Mouse (Mus musculus): ENCODE data around the gene Fkbp5. TPM values are rescaled to one million over a fixed set of nuclear protein-coding genes. Genes with fewer than 3 reads are reported as not detected.
"Not testable (repeated sequence)": the region's sequence is repeated elsewhere in the genome, so short reads cannot be mapped to it uniquely, and the experiment has no call there.

The Fkbp5 gene
- 16.2 and 33.9 TPM in 2 replicates for polyA plus RNA-seq (2015; fragmentation: Nextera tagmentation; extraction: Ambion mirVana)

- H3K9me3 ChIP-seq (replicated peaks) = no peaks in the 10 kb centered on the region
- WGBS = 3% methylated on average over 16 of the region's 16 CpGs
- peak within 1 kb of the TSS; percentile 93 for H3K4me2 ChIP-seq
- H3K36me3 ChIP-seq = no peaks in the 10 kb centered on the region
- peaks cover 50% of the 10 kb centered on the region for H3K4me1 ChIP-seq (replicated peaks)
- peaks cover 18% of the 10 kb centered on the region for H3K27me3 ChIP-seq
- peak; percentile 14 for ATAC-seq (replicated peaks; ENCODE audit: insufficient number of reproducible peaks, insufficient read depth, low FRiP score, low read depth)
- H3K9ac ChIP-seq = peak within 1 kb of the TSS; percentile 65
- peak within 1 kb of the TSS; percentile 88 for H3K27ac ChIP-seq
- H3K4me3 ChIP-seq = peak within 1 kb of the TSS; percentile 54
Measured at GRCm38 (mm10) chr17:28517441-28517955, at the start of gene Fkbp5. Fkbp5 (minus strand) TSS chr17:28517527.

DNA sequence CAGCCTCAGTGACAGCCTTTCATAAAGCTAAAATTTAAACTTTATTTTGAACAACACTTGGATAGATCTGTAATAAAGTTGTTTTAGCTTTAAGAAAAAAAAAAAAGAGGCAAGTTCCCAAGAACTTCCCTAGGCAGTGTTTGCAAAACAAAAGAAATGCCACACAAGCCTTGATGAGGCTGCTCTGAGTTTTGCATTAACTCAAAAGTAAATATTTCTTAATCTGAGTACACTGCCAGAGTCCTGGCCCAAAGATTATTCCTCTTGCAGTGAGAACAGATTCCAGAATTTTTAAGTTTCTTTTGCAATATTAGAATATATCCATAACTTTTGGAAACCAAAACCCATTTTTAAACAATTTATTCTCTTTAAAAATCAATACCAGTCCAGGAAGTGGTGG, 47.9 kb upstream of the Fkbp5 start:
- no peak for ATAC-seq (replicated peaks; ENCODE audit: insufficient number of reproducible peaks, insufficient read depth, low FRiP score, low read depth)
- H3K4me3 ChIP-seq = no peak overlapping the region
- no peak overlapping the region for H3K4me2 ChIP-seq
- H3K36me3 ChIP-seq = no peaks in the 10 kb centered on the region
- no peak overlapping the region for H3K9ac ChIP-seq
- H3K27me3 ChIP-seq = no peaks in the 10 kb centered on the region
- H3K9me3 ChIP-seq (replicated peaks) = no peaks in the 10 kb centered on the region
- H3K4me1 ChIP-seq (replicated peaks) = 0 out of 2 replicates have a peak, but pooled peaks cover 3% of the 10 kb centered on the region
- no peak overlapping the region for H3K27ac ChIP-seq

DNA sequence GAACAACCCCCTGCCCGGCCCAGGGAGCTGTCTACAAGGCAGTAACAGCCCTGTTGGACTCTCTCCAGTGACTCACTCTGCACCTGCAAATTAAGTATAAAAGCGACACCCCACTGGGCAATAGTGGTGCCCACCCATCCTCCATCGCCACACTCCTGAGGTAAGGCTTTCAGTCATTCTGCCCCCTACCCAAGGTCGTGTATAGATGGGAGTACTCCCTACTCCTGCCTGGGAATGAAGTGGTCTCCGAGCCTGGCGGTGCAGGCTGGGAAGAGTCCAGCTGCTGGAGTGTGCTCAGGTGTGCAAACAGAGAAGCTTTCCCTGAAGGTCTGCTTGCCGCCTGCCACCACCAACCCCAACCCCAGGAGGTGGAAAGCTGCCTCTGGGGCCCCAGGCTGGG, 44.3 kb upstream of the Fkbp5 start:
- no peaks in the 10 kb centered on the region for H3K36me3 ChIP-seq
- no peak for ATAC-seq (replicated peaks; ENCODE audit: insufficient number of reproducible peaks, insufficient read depth, low FRiP score, low read depth)
- H3K4me2 ChIP-seq = no peak overlapping the region
- no peak overlapping the region for H3K27ac ChIP-seq
- no peak overlapping the region for H3K4me3 ChIP-seq
- no peaks in the 10 kb centered on the region for H3K9me3 ChIP-seq (replicated peaks)
- H3K9ac ChIP-seq = no peak overlapping the region
- H3K27me3 ChIP-seq = no peaks in the 10 kb centered on the region
- H3K4me1 ChIP-seq (replicated peaks) = 0 out of 2 replicates have a peak, but pooled peaks cover 3% of the 10 kb centered on the region
- WGBS = 53% methylated on average over 7 of the region's 7 CpGs

GRCm38 (mm10) chr17:28560598-28560997, 43.3 kb upstream of the Fkbp5 start, which contains the start of gene Clps:
Clps (minus strand) TSS chr17:28560766.
- ATAC-seq (replicated peaks; ENCODE audit: insufficient number of reproducible peaks, insufficient read depth, low FRiP score, low read depth) = no peak

GRCm38 (mm10) chr17:28557772-28558171, 40.4 kb upstream of the Fkbp5 start:
- no peaks in the 10 kb centered on the region for H3K9me3 ChIP-seq (replicated peaks)
- no peak overlapping the region for H3K9ac ChIP-seq
- no peaks in the 10 kb centered on the region for H3K27me3 ChIP-seq
- H3K4me2 ChIP-seq = no peak overlapping the region
- H3K4me1 ChIP-seq (replicated peaks) = 0 out of 2 replicates have a peak, but pooled peaks cover 3% of the 10 kb centered on the region
- H3K4me3 ChIP-seq = no peak overlapping the region
- no peak overlapping the region for H3K27ac ChIP-seq
- ATAC-seq (replicated peaks; ENCODE audit: insufficient number of reproducible peaks, insufficient read depth, low FRiP score, low read depth) = no peak
- WGBS = 73% methylated on average over 6 of the region's 6 CpGs
- H3K36me3 ChIP-seq = no peaks in the 10 kb centered on the region

More at GRCm38 (mm10) chr17:28560598-28560997, 43.3 kb upstream of the Fkbp5 start, which contains the start of gene Clps:
- no peak within 1 kb of the TSS for H3K4me2 ChIP-seq
- H3K4me3 ChIP-seq = no peak within 1 kb of the TSS
- H3K4me1 ChIP-seq (replicated peaks) = 0 out of 2 replicates have a peak, but pooled peaks cover 3% of the 10 kb centered on the region
- no peaks in the 10 kb centered on the region for H3K27me3 ChIP-seq
- no peaks in the 10 kb centered on the region for H3K36me3 ChIP-seq
- no peak within 1 kb of the TSS for H3K9ac ChIP-seq
- H3K27ac ChIP-seq = no peak within 1 kb of the TSS
- WGBS = 66% methylated on average over 4 of the region's 4 CpGs
- no peaks in the 10 kb centered on the region for H3K9me3 ChIP-seq (replicated peaks)

- 46% methylated on average over 6 of the region's 6 CpGs for WGBS
- no peak overlapping the region for H3K4me2 ChIP-seq
- no peaks in the 10 kb centered on the region for H3K27me3 ChIP-seq
- no peak overlapping the region for H3K9ac ChIP-seq
- H3K9me3 ChIP-seq (replicated peaks) = no peaks in the 10 kb centered on the region
- 0 out of 2 replicates have a peak, but pooled peaks cover 2% of the 10 kb centered on the region for H3K4me1 ChIP-seq (replicated peaks)
- H3K27ac ChIP-seq = no peak overlapping the region
- ATAC-seq (replicated peaks; ENCODE audit: insufficient number of reproducible peaks, insufficient read depth, low FRiP score, low read depth) = no peak
- no peak overlapping the region for H3K4me3 ChIP-seq
- H3K36me3 ChIP-seq = no peaks in the 10 kb centered on the region
Measured at GRCm38 (mm10) chr17:28556635-28557396, 39.5 kb upstream of the Fkbp5 start.

DNA sequence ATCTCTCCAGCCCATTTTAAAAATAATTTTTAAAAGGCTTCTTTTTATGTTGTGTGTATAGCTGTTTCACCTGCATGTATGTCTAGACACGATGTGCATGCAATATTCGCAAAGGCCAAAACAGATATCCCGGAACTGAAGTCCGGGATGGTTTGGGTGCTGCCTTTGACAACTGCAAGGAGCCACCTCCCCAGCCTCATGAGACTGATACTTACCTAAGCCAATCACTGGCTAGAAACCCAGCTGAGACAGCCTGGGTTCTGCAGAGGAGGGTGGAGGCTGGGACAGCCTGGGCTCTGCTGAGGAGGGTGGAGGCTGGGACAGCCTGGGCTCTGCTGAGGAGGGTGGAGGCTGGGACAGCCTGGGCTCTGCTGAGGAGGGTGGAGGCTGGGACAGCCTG, 36.7 kb upstream of the Fkbp5 start:
- not testable (repeated sequence) for H3K9ac ChIP-seq; H3K4me1 ChIP-seq (replicated peaks); H3K27ac ChIP-seq; ATAC-seq (replicated peaks; ENCODE audit: insufficient number of reproducible peaks, insufficient read depth, low FRiP score, low read depth); H3K36me3 ChIP-seq; H3K4me3 ChIP-seq; H3K4me2 ChIP-seq; H3K9me3 ChIP-seq (replicated peaks); H3K27me3 ChIP-seq
- WGBS = 91% methylated on average over 4 of the region's 4 CpGs

DNA sequence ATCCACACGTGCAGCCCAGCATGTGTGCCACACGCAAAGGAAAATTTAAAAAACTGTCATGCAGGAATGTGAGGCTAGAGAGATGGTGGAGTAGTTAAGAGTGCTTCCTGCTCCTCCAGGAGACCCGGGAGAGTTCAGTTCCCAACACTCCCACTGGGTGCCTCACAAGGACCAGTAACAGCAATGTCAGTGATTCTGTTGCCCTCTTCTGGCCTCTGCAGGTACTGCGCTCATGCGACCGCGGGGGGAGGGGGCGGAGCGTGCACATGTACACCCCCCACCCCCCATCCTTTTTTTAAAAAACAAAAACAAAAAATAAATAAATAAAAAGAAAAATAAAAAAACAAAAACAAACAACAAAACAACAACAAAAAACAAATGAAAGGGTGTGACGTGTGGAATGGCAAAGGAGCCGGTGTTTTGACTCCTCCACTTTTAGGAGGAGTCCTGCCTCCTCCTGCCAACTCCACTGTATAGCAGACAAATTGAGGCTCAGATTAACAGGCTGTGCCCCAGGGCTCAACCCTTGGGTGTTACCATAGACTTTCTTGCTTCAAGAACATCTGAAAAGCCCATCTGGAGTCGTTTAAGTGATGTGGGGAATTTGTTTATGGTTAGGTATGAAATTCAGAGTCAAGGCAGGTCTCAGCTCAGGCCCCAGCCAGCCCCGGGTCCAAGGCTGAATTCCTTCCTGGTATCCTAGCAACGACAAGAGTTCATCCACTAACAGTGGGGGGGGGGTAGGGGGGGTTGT, 35.9 kb upstream of the Fkbp5 start:
- Histone ChIP-seq H3K27ac (no peak overlapping the region), H3K27me3 (0 out of 2 replicates have a peak, but pooled peaks cover 5% of the 10 kb centered on the region), H3K4me3 (no peak overlapping the region), H3K36me3 (no peaks in the 10 kb centered on the region), H3K4me1 (replicated peaks) (no peaks in the 10 kb centered on the region), H3K9ac (no peak overlapping the region), H3K4me2 (no peak overlapping the region), H3K9me3 (replicated peaks) (no peaks in the 10 kb centered on the region)
- no peak for ATAC-seq (replicated peaks; ENCODE audit: insufficient number of reproducible peaks, insufficient read depth, low FRiP score, low read depth)
- 9% methylated on average over 14 of the region's 14 CpGs for WGBS

GRCm38 (mm10) chr17:28549111-28549510, 31.8 kb upstream of the Fkbp5 start, which contains the start of gene Clpsl2:
Clpsl2 (plus strand) TSS chr17:28549411.
- H3K36me3 ChIP-seq = no peaks in the 10 kb centered on the region
- H3K4me3 ChIP-seq = no peak within 1 kb of the TSS
- WGBS = 74% methylated on average over 14 of the region's 14 CpGs
- 0 out of 2 replicates have a peak, but pooled peaks cover 5% of the 10 kb centered on the region for H3K27me3 ChIP-seq
- no peaks in the 10 kb centered on the region for H3K9me3 ChIP-seq (replicated peaks)
- no peak within 1 kb of the TSS for H3K27ac ChIP-seq
- H3K4me2 ChIP-seq = no peak within 1 kb of the TSS
- ATAC-seq (replicated peaks; ENCODE audit: insufficient number of reproducible peaks, insufficient read depth, low FRiP score, low read depth) = no peak
- no peaks in the 10 kb centered on the region for H3K4me1 ChIP-seq (replicated peaks)
- no peak within 1 kb of the TSS for H3K9ac ChIP-seq

DNA sequence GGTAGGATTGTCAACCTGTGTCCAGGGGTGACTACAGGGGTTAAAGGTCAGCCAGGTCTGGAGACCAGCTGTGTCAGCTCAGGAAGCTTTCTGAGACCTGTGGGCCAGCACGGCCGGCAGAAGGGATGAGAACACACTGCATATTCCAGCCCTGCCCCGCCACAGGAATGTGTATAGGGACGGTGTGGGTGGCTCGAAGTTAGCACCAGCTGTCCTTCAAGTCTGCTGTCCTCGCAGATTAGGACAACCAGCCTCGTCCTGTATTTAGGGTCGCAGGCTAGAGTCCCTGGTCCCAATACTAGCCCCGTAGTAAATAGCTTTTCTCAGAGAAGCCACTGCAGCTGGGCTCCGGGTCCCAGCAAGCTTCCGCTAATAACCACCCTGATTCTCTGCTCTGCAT, 31.2 kb upstream of the Fkbp5 start:
- Histone ChIP-seq H3K4me2 (no peak overlapping the region), H3K9ac (no peak overlapping the region), H3K9me3 (replicated peaks) (no peaks in the 10 kb centered on the region), H3K27ac (no peak overlapping the region), H3K36me3 (no peaks in the 10 kb centered on the region), H3K4me3 (no peak overlapping the region), H3K27me3 (0 out of 2 replicates have a peak, but pooled peaks cover 5% of the 10 kb centered on the region), H3K4me1 (replicated peaks) (no peaks in the 10 kb centered on the region)
- ATAC-seq (replicated peaks; ENCODE audit: insufficient number of reproducible peaks, insufficient read depth, low FRiP score, low read depth) = no peak
- WGBS = 57% methylated on average over 11 of the region's 11 CpGs

DNA sequence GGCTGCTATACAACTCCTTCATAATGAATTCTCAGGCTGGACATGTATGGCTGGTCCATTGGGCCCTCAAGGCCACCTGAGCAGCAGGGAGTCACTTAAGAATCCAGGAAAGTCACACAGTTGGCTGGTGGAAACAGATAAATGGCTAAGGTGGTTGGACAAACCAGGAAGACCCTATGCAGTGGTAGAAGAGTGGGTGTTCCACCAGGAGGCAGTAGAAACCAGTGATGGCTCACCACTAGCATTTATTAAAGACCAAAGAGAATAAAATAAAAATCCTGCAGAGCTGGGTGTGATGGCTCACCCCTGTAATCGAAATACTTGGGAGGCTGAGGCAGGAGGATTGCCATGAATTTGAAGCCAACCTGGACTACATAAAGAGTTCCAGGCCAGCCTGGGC, 29.6 kb upstream of the Fkbp5 start:
- Histone ChIP-seq H3K9ac (no peak overlapping the region), H3K27me3 (0 out of 2 replicates have a peak, but pooled peaks cover 5% of the 10 kb centered on the region), H3K36me3 (no peaks in the 10 kb centered on the region), H3K27ac (no peak overlapping the region), H3K4me2 (no peak overlapping the region), H3K4me3 (no peak overlapping the region), H3K4me1 (replicated peaks) (no peaks in the 10 kb centered on the region), H3K9me3 (replicated peaks) (no peaks in the 10 kb centered on the region)
- WGBS = 77% methylated on average over 1 of the region's 1 CpGs
- ATAC-seq (replicated peaks; ENCODE audit: insufficient number of reproducible peaks, insufficient read depth, low FRiP score, low read depth) = no peak
